ENCODE assay signal across 27 mouse cellular contexts in the genomic region with DNA sequence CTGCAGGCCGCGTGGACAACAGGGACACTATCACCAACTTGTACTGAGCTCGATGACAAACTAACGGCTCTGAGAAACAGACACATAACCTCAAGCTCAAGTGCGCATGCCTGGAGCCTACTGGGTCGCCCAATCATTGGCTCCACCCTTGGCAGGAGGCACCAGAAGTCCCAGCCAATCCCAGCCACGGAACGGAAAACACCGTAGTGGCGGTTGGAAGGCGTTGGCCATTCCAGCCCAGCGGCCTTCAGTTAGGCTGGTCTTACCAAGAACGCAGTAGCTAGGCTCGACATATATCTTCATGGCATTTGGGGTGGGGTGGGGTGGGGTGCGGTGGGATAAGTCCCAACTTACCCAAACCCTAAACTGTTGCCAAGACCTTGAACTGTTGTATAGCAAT. TPM values are rescaled to one million over a fixed set of nuclear protein-coding genes. Genes with fewer than 3 reads are reported as not detected.
"Had no signal": no experiment of that assay in that cellular context is flagged by ENCODE, and none has a peak within 500 bp of the region (broad histone marks: within the 10 kb centered on the region; RNA-seq: fewer than 3 reads in every experiment).

No protein-coding gene starts in this region.

- H3K36me3 ChIP-seq: heart, embryonic 12.5 days; hindbrain, embryonic 10.5 days; hindbrain, embryonic 12.5 days; intestine, embryonic 15.5 days; limb, embryonic 13.5 days; limb, embryonic 15.5 days; liver, embryonic 12.5 days had no signal

- H3K27ac ChIP-seq: gastrocnemius, adult 2 months; heart, adult 2 months; hindbrain, embryonic 10.5 days; hindbrain, embryonic 12.5 days; hindbrain, embryonic 14.5 days; intestine, embryonic 15.5 days; layer of hippocampus, adult 2 months; left cerebral cortex, adult 2 months; limb, embryonic 13.5 days; limb, embryonic 15.5 days; liver, embryonic 12.5 days had no signal

- H3K4me1 ChIP-seq: heart, embryonic 12.5 days; hindbrain, embryonic 10.5 days; hindbrain, embryonic 12.5 days; intestine, embryonic 15.5 days; limb, embryonic 15.5 days; liver, embryonic 12.5 days had no signal

- DNase-seq: gastrocnemius, adult 2 months; gastrocnemius, postnatal 10 days; gastrocnemius, postnatal 25 days; heart, adult 2 months; heart, postnatal 10 days; heart, postnatal 36 days; kidney, adult 18-20 months; kidney, adult 8-10 months; kidney, postnatal 10 days; kidney, postnatal 25 days; kidney, postnatal 4 days had no signal

- H3K4me2 ChIP-seq: heart, embryonic 12.5 days; hindbrain, embryonic 12.5 days; hindbrain, embryonic 14.5 days; intestine, embryonic 15.5 days; limb, embryonic 13.5 days; limb, embryonic 15.5 days; liver, embryonic 12.5 days had no signal

- ATAC-seq: hindbrain, embryonic 16.5 days; inflammation-experienced regulatory T-cells, adult 6 months; intestine, embryonic 15.5 days; intestine, postnatal 0 days; liver, embryonic 12.5 days had no signal

- H3K4me3 ChIP-seq: gastrocnemius, adult 2 months; heart, adult 2 months; heart, embryonic 12.5 days; hindbrain, embryonic 10.5 days; hindbrain, embryonic 12.5 days; intestine, embryonic 15.5 days; layer of hippocampus, adult 2 months; left cerebral cortex, adult 2 months; limb, embryonic 13.5 days; limb, embryonic 15.5 days; liver, embryonic 12.5 days had no signal

- H3K9me3 ChIP-seq: heart, embryonic 12.5 days; hindbrain, embryonic 10.5 days; hindbrain, embryonic 12.5 days; intestine, embryonic 15.5 days; limb, embryonic 13.5 days; limb, embryonic 15.5 days; liver, embryonic 12.5 days had no signal

- H3K9ac ChIP-seq: heart, embryonic 12.5 days; hindbrain, embryonic 12.5 days; hindbrain, embryonic 14.5 days; intestine, embryonic 15.5 days; limb, embryonic 13.5 days; limb, embryonic 15.5 days; liver, embryonic 12.5 days had no signal

- H3K27me3 ChIP-seq: heart, embryonic 12.5 days; hindbrain, embryonic 12.5 days; intestine, embryonic 15.5 days; limb, embryonic 13.5 days; limb, embryonic 15.5 days; liver, embryonic 12.5 days had no signal

RNA-seq across cellular contexts. Expression of a gene that starts 25.5 kb away (rescaled TPM):
- total RNA-seq: gastrocnemius, adult 2 months; granulocyte monocyte progenitor cell, adult 5-6 weeks; liver, adult 2 months had no signal
- polyA plus RNA-seq: inflammation-experienced regulatory T-cells, adult 6 months; limb, embryonic 11.5 days; liver, adult 2 months had no signal
